Mouse (Mus musculus) left cerebral cortex, adult 9 months (tissue): ENCODE data around the gene AI464131.

ENCODE experiments used
- DNase-seq, 2 experiments: peaks; one replicate each; pipeline ENCODE4 v3.0.0; 2022; ENCODE audit warnings: low spot score in 2 of 2

The AI464131 gene

GRCm38 (mm10) chr4:41505131-41505551 is 2.3 kb upstream of the AI464131 start:
- no peak for DNase-seq

- DNase-seq: no peak
These were observed 1.4 kb upstream of the AI464131 start for GRCm38 (mm10) chr4:41504325-41504724.

- no peak for DNase-seq
These were observed 520 bp downstream of the AI464131 start for GRCm38 (mm10) chr4:41502171-41502940.

- DNase-seq: no peak
These were observed 2.1 kb downstream of the AI464131 start for GRCm38 (mm10) chr4:41500787-41501186.

- no peak for DNase-seq
These were observed 3.3 kb downstream of the AI464131 start for GRCm38 (mm10) chr4:41499619-41500018.

GRCm38 (mm10) chr4:41498921-41499391 is 3.9 kb downstream of the AI464131 start:
- DNase-seq: no peak

GRCm38 (mm10) chr4:41497995-41498845 is 4.7 kb downstream of the AI464131 start:
- no peak for DNase-seq

- DNase-seq: no peak
These were observed 5.3 kb downstream of the AI464131 start for GRCm38 (mm10) chr4:41497579-41497978.

- no peak for DNase-seq
These were observed 5.8 kb downstream of the AI464131 start for GRCm38 (mm10) chr4:41497046-41497445.

GRCm38 (mm10) chr4:41495850-41496249 is 7.0 kb downstream of the AI464131 start:
- peak in 1 of 2 experiments; percentile 51 for DNase-seq

GRCm38 (mm10) chr4:41495076-41495475 is 7.8 kb downstream of the AI464131 start:
- DNase-seq: no peak

GRCm38 (mm10) chr4:41494378-41494777 is 8.5 kb downstream of the AI464131 start:
- DNase-seq: no peak

- no peak for DNase-seq
These were observed 9.3 kb downstream of the AI464131 start for GRCm38 (mm10) chr4:41493464-41494116.

- no peak for DNase-seq
These were observed 9.9 kb downstream of the AI464131 start for GRCm38 (mm10) chr4:41492951-41493350.

GRCm38 (mm10) chr4:41481601-41482017 is 21.3 kb downstream of the AI464131 start:
- no peak for DNase-seq

GRCm38 (mm10) chr4:41480254-41480653 is 22.6 kb downstream of the AI464131 start:
- DNase-seq: no peak

GRCm38 (mm10) chr4:41479456-41479804 is 23.4 kb downstream of the AI464131 start:
- DNase-seq: no peak

- DNase-seq: no peak
These were observed 24.0 kb downstream of the AI464131 start for GRCm38 (mm10) chr4:41478751-41479455.

- no peak for DNase-seq
These were observed 25.2 kb downstream of the AI464131 start for GRCm38 (mm10) chr4:41477648-41478160.

- no peak for DNase-seq
These were observed 31.5 kb downstream of the AI464131 start for GRCm38 (mm10) chr4:41471384-41471689.

GRCm38 (mm10) chr4:41470684-41471383 is 32.0 kb downstream of the AI464131 start:
- DNase-seq: peak; percentile 57 to 73
